Mouse (Mus musculus) cerebellum, adult (tissue): Measurements from ENCODE around the gene Wdr74.
A peak's percentile ranks its signal among the peaks of the same experiment; 100 is the strongest.

Source experiments
- ATAC-seq: cut with Nextera tagmentation; 2 replicates; pipeline ENCODE4 v1.9.2; 2017; ENCODE audit warnings: mild to moderate bottlenecking, moderate library complexity, mixed read lengths; ENCODE audit not compliant: insufficient number of reproducible peaks, low FRiP score, low TSS enrichment

Gene Wdr74

GRCm38 (mm10) chr19:8741243-8741869 lies 5.7 kb downstream of the Wdr74 start, which contains the start of gene Stx5a:
Stx5a (plus strand) TSS chr19:8741413.
- peak; percentile 96 for ATAC-seq

- no peak for ATAC-seq
Observed at GRCm38 (mm10) chr19:8742176-8742575, 6.5 kb downstream of the Wdr74 start.

GRCm38 (mm10) chr19:8745382-8745781 lies 9.8 kb downstream of the Wdr74 start:
- no peak for ATAC-seq

DNA sequence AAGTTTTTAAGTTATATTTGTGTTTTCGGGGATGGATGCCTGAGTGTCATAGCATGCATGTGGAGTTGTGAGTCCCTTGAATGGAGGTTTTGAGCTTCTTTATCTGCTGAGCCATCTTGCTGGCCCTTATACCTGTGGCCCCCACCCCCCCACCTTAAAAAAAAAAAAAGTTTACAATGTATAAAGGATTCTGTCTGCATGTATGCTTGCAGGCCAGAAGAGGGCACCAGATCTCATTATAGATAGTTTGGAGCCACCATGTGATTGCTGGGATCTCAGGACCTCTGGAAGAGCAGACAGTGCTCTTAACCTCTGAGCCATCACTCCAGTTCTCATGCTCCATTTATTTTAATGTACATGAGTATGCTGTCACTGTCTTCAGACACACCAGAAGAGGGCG lies 11.7 kb downstream of the Wdr74 start:
- no peak for ATAC-seq

- ATAC-seq, result no peak
Observed at GRCm38 (mm10) chr19:8755652-8756051, 20.0 kb downstream of the Wdr74 start.

DNA sequence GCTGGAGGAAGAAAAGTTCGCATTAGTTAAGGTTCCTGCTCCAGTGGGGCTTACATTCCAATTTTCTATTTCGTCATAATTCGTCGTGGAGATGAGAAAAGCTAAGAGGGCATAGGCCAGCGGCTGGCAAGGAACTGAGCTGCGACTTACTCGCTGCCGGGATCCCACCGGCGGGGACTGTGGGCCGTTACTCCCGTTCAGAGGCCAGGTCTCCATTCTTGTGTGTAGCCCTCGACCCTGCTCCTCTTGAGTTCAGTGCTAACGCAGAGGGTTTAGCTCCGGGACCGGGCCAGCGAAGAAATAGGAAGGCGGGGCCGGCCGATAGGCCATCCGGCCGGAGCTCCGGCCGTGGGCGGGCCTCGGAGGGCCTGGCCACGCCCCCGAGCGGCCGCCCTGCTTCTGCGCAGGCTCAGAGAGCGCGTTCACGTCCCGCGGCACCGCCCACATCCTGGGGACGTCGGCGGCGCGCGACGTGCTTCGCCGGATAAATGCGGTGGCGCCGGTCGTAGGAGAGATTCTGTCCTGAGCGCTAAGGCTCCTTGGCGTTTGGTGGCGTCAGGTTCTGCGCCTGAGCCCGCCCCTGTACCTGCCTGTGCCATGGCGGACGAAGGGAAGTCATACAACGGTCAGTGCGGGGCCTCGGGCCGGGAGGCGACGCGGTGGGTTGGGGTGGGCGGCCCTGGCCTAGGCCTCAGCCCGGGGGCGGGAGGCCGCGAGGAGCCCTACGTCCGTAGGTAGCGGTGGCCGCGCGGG lies 21.2 kb downstream of the Wdr74 start, which contains the start of gene Nxf1:
Nxf1 (plus strand) TSS at position 439 of the 753 bp plus-strand sequence.
- peak; percentile 93 for ATAC-seq

- ATAC-seq, result no peak
Observed at GRCm38 (mm10) chr19:8757471-8757998, 21.9 kb downstream of the Wdr74 start.

GRCm38 (mm10) chr19:8758899-8759298 lies 23.3 kb downstream of the Wdr74 start:
- ATAC-seq, result no peak

- no peak for ATAC-seq
Observed at GRCm38 (mm10) chr19:8760757-8761156, 25.1 kb downstream of the Wdr74 start.

GRCm38 (mm10) chr19:8763276-8763675 lies 27.6 kb downstream of the Wdr74 start:
- no peak for ATAC-seq

DNA sequence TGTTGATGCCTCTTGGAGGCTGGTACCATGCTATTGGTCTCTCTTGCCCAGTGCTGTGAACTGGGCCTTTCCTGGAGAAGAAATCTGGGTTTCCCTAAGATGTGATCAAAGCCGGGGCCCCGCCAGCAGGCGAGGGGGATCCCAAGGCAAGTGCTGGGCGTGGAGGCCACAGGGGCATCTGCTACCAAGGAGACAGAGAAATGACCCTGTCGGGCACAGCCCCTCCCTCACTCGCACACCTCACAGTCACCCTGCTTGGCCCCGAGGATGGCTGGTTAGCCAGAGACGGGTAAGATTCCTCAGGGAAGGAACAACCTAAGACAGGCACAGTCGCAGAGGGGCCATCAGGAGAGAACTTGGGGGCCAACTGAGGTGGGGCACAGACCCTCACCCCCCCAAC lies 29.9 kb downstream of the Wdr74 start:
- ATAC-seq, result no peak

- ATAC-seq, result peak; percentile 52; the same call in 1 of the 2 replicates
Observed at GRCm38 (mm10) chr19:8770567-8771270, 35.1 kb downstream of the Wdr74 start, which contains the start of gene Tmem223. Tmem223 (plus strand) TSS chr19:8770996.

DNA sequence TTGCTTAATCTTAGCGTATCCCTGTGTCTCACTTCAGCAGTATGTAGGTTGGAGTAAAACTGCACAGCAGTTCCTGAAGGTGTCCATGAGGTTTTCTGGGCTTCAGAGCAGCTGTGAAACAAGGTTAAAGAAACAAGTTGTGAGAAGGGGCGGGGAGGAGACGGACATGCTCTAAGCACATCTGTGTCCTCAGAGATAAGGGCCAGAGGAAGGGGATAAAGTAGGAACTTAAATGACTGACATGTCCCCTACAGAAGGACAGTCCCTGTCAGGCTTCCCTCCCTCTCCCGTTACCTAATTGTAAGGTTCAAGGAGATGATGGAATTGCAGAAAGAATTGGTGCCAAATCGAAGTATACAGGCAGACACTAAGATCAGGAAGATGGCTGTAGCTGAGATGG lies 37.4 kb downstream of the Wdr74 start:
- no peak for ATAC-seq

- ATAC-seq, result no peak
Observed at GRCm38 (mm10) chr19:8773409-8773808, 37.8 kb downstream of the Wdr74 start.

DNA sequence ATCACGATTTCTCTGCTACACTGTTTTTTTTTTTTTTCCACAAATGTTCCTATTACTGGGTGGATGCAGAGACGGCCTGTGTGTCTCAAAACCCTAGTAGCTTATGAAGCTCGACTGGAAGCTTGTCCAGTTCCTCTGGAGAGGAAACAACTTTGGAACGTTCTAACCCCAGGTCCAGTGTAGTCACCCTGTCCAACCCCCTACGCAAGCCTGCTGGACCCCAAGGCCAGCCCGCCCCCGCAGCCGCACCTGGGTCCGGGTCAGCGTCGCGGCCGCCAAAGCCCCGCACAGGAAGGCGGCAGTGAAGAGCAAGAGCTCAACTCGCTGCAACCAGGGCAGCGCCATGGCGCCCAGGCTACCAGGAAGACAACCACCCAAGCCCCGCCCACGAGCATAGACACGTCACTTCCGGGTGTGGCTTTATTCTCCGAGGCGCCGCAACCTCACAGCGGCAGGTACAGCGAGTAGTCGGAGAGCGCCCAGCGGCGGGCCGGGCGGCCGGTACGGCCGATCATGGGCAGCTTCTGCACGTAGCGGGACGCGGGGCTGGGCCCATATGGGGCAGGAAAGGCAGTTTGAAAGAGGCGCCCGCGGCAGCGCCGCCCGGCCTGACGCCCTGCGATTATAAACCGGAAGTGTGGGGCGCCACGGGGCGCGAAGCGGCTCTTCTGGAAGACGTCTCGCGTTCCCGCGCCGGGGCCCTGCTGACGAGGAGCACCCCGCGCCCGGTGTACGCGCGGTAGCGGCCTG lies 38.6 kb downstream of the Wdr74 start, which contains the start of gene Tmem179b:
Tmem179b (minus strand) TSS at position 382 of the 750 bp plus-strand sequence.
- ATAC-seq, result peak; percentile 86

DNA sequence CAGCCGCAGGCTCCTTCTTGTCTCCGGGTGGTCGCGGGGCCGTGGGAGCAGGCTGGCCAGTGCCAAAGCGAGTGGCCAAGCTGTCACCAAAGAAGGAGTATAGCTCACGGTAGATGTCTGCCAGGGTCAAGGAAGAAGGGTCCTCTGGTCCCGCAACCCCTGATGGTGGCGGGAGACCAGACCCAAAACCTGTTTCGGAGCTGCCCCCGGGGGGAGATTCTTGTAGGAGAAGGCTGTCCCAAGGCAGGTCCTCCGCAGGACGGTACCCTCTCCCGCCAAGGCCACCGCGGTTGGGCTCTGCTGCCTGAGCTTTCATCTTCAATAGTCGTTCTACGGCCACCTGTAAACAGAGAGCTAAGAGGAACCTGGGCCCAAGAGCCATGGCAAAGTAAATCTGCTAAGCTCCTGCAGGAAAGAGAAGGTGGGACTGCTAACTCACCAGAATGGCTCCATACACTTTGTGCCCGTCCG lies 39.4 kb downstream of the Wdr74 start:
- ATAC-seq, result no peak

DNA sequence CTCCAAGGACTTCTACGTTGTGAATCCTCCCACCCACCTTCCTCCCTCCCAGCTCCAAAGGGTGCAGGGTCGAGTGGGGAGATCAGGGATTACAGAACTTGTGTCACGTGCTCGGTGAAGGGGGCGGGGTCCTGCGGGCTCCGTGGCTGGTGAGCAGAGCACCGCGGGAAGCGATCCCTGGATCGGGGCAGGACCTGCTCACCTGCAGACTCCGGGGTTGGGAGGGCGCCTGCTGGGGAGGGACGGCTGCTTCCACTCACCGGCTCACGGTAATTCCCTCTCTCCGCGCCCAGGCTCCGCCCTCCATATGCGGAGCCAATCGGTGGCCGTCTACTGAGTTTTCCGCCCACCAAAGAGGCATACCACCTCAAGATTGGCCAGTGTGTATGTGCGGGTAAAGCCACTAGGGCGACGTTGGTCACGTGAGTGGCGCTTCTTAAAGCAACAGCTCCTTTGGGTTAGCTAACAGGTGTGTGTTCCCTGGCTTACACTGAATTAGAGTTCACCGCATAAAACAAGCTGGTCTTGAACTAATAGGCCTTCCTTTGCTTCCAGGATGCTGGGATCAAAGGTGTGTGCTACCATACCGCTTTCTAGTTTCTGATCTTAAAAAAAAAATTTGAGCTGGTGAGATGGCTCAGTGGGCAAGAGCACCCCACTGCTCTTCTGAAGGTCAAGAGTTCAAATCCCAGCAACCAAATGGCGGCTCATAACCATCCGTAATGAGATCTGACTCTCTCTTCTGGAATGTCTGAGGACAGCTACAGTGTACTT lies 50.6 kb downstream of the Wdr74 start, which contains the start of gene Taf6l:
Taf6l (minus strand) TSS at position 410 of the 774 bp plus-strand sequence.
- peak; percentile 99 for ATAC-seq

DNA sequence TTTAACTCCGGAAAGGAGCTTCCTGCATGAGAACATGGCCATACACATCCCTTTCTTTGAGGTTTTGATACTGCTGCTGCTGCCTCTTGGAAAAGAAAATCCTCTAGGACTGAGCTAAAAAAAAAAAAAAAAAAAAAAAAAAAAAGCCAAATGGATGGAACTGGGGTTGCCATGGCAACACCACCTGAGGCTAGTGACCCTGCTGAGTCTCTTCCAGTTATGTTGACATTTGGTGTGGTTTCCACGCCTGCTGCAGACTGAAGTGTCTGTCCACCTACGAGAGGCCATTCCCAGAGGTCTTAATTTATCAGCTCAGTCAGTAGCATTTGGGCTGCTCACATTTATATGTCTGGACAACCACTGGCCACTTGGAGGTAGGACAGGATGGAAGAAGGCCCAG lies 52.9 kb downstream of the Wdr74 start:
- ATAC-seq, result no peak

DNA sequence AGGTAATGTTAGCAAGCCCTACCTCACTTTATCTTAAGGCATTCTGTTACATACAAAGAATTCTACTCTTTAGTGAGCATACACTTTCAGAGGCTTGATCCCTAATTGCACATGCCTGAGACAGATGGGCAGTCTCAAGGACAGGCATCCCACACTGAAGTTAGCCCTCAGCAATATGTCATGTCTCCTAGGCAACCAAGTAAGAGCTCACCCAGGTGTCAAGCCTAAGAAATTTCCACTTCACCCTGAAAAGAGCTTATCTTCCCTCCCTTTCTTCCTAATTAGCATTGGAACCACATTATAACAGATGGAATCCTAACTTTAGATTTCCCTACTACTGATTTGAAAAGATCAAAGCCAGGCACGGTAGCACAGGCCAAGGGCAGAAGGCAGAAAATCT lies 53.5 kb downstream of the Wdr74 start:
- no peak for ATAC-seq
